Mouse (Mus musculus): ENCODE measurements around the gene Dmrta2.

DNA sequence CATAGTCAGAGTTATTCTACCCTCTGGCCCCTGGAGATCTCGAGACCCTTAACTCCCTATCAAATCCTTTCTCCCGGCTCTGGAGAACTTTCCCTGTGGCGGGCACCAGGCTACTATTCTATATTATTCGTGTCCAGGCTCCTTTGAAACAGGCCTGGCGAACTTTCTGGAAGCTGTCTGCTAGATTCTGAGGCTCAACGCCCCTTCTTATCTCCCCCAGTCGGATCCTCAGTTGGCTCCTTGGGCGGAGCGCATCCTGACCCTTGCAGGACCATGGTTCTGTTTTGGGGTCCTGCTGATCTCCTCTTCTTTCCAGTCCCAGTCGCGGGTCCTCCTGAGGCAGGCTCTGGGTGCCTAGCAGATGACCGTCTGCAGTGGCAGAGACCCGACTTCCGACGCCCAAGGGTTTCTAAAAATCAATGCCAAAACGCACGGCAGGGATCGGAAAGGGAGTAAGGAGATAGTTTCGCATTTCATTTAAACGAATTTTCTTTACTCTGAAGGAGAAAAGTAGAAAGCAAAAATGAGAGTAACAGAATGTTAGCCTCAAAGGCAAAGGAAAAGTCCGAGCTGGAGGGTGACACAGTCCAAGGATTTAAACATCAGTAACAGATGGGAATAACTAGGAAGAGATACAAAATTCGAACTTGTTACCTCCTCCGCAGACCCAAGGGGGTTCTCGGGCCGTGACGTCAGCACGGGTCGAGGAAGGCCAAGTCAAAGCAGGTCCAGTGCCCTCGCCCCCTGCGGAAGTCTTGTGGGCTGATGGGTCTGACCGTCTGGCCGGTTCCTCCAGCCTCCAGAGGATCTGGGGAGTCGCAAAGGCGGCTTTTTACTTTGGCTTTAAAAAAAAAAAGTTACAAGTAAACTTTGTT, 1.3 kb upstream of the Dmrta2 start:
- no peak for TF ChIP-seq POLR2A (IDR thresholded peaks at IDR 0.05; ENCODE audit: low read depth, low read length)
- TF ChIP-seq CTCF (IDR thresholded peaks at IDR 0.05; ENCODE audit: borderline replicate concordance, insufficient read depth, low read length), result no peak
